8 mouse cellular contexts compared by ENCODE assay signal in genomic region chr1:172526380-172527081, GRCm38 (mm10). TPM values are rescaled to one million over a fixed set of nuclear protein-coding genes. Genes with fewer than 3 reads are reported as not detected.
DNase-seq lines count a peak whose midpoint lies in the region; ATAC-seq and TF ChIP-seq lines count a peak whose summit lies in the region.

No protein-coding gene starts in this region.

- 63% methylated on average over 23 of the region's 23 CpGs for WGBS in intestine, postnatal 0 days
- WGBS in intestine, embryonic 15.5 days: 67% methylated on average over 23 of the region's 23 CpGs
- 82% methylated on average over 23 of the region's 23 CpGs for WGBS in forebrain, embryonic 15.5 days
- 70% methylated on average over 23 of the region's 23 CpGs for WGBS in midbrain, embryonic 13.5 days

- intact Hi-C loops in left cerebral cortex, postnatal 36 days (cut with DNase I): loop anchor here (5.0 kb wide), 1 partner anchor 871 kb away; no protein-coding TSS in a partner anchor

- no peak for ATAC-seq in intestine, postnatal 0 days
- ATAC-seq in intestine, embryonic 15.5 days: no peak
- peak; percentile 87 for ATAC-seq in megakaryocyte-erythroid progenitor cell, adult 5-6 weeks (replicated peaks; ENCODE audit: low FRiP score, low TSS enrichment, poor library complexity, severe bottlenecking)
- no peak for ATAC-seq in forebrain, embryonic 15.5 days (replicated peaks)
- no peak for ATAC-seq in midbrain, embryonic 13.5 days

- H3K4me2 ChIP-seq in intestine, postnatal 0 days (replicated peaks; ENCODE audit: low read depth): 0 out of 2 replicates have a peak overlapping the region, but pooled peaks have one; percentile 1
- H3K4me2 ChIP-seq in intestine, embryonic 15.5 days (replicated peaks): no peak overlapping the region
- H3K4me2 ChIP-seq in forebrain, embryonic 15.5 days (replicated peaks): no peak overlapping the region
- no peak overlapping the region for H3K4me2 ChIP-seq in midbrain, embryonic 13.5 days (replicated peaks)

- peak; percentile 78 to 80 for DNase-seq in heart, adult 9 months (ENCODE audit: low spot score in 2 of 2)
- peak; percentile 65 for DNase-seq in liver
- no peak for DNase-seq in left cerebral cortex, postnatal 36 days (ENCODE audit: low spot score in 2 of 2)

- 0 out of 2 replicates have a peak, but pooled peaks cover 3% of the 10 kb centered on the region for H3K4me1 ChIP-seq in intestine, postnatal 0 days (replicated peaks; ENCODE audit: control insufficient read depth, insufficient read depth, low read length)
- H3K4me1 ChIP-seq in intestine, embryonic 15.5 days (replicated peaks): peaks cover 17% of the 10 kb centered on the region; the same call in 1 of the 2 replicates
- peaks cover 7% of the 10 kb centered on the region; the same call in 1 of the 2 replicates for H3K4me1 ChIP-seq in forebrain, embryonic 15.5 days
- H3K4me1 ChIP-seq in midbrain, embryonic 13.5 days (replicated peaks): peaks cover 26% of the 10 kb centered on the region

- H3K27ac ChIP-seq in intestine, postnatal 0 days (ENCODE audit: low read depth, low read length): peak overlapping the region; percentile 28; the same call in 1 of the 2 replicates
- no peak overlapping the region for H3K27ac ChIP-seq in intestine, embryonic 15.5 days
- no peak overlapping the region for H3K27ac ChIP-seq in forebrain, embryonic 15.5 days (replicated peaks)
- no peak overlapping the region for H3K27ac ChIP-seq in midbrain, embryonic 13.5 days

- H3K27me3 ChIP-seq in intestine, postnatal 0 days (replicated peaks; ENCODE audit: control insufficient read depth, insufficient read depth, low read length): peaks cover 6% of the 10 kb centered on the region; the same call in 1 of the 2 replicates
- H3K27me3 ChIP-seq in intestine, embryonic 15.5 days (replicated peaks): no peaks in the 10 kb centered on the region
- 0 out of 2 replicates have a peak, but pooled peaks cover 3% of the 10 kb centered on the region for H3K27me3 ChIP-seq in forebrain, embryonic 15.5 days
- H3K27me3 ChIP-seq in midbrain, embryonic 13.5 days: peaks cover 2% of the 10 kb centered on the region; the same call in 1 of the 2 replicates

- no peak overlapping the region for H3K9ac ChIP-seq in intestine, postnatal 0 days (ENCODE audit: low read depth, low read length)
- no peak overlapping the region for H3K9ac ChIP-seq in intestine, embryonic 15.5 days
- H3K9ac ChIP-seq in forebrain, embryonic 15.5 days (replicated peaks): no peak overlapping the region
- H3K9ac ChIP-seq in midbrain, embryonic 13.5 days (replicated peaks): no peak overlapping the region

- H3K4me3 ChIP-seq in intestine, postnatal 0 days (ENCODE audit: low read depth, low read length): no peak overlapping the region
- no peak overlapping the region for H3K4me3 ChIP-seq in intestine, embryonic 15.5 days (replicated peaks)
- H3K4me3 ChIP-seq in forebrain, embryonic 15.5 days: no peak overlapping the region
- no peak overlapping the region for H3K4me3 ChIP-seq in midbrain, embryonic 13.5 days (replicated peaks)

- H3K36me3 ChIP-seq in intestine, postnatal 0 days (ENCODE audit: control insufficient read depth, insufficient read depth): no peaks in the 10 kb centered on the region
- no peaks in the 10 kb centered on the region for H3K36me3 ChIP-seq in intestine, embryonic 15.5 days
- H3K36me3 ChIP-seq in forebrain, embryonic 15.5 days: no peaks in the 10 kb centered on the region
- H3K36me3 ChIP-seq in midbrain, embryonic 13.5 days: no peaks in the 10 kb centered on the region

- no peak for TF ChIP-seq CTCF in intestine, postnatal 0 days (IDR thresholded peaks at IDR 0.05; ENCODE audit: low read depth)

- no peaks in the 10 kb centered on the region for H3K9me3 ChIP-seq in intestine, postnatal 0 days (ENCODE audit: control insufficient read depth)
- no peaks in the 10 kb centered on the region for H3K9me3 ChIP-seq in intestine, embryonic 15.5 days
- no peaks in the 10 kb centered on the region for H3K9me3 ChIP-seq in forebrain, embryonic 15.5 days
- no peaks in the 10 kb centered on the region for H3K9me3 ChIP-seq in midbrain, embryonic 13.5 days

RNA-seq across cellular contexts. Expression of gene Cfap45, which starts 5.9 kb away (rescaled TPM):
- 0.77 and 1.3 TPM in 2 replicates for polyA plus RNA-seq in intestine, postnatal 0 days (2015; fragmentation: Nextera tagmentation; extraction: Ambion mirVana)
- 1.1 and 1.2 TPM in 2 replicates for polyA plus RNA-seq in intestine, embryonic 15.5 days (2015; fragmentation: Nextera tagmentation; extraction: Ambion mirVana)
- not detected in 2 replicates for total RNA-seq in megakaryocyte-erythroid progenitor cell, adult 5-6 weeks (2014; fragmentation: Nextera tagmentation)
- 0.75 TPM in 1 of 2 replicates, not detected in the other for total RNA-seq in megakaryocyte-erythroid progenitor cell, adult 5-6 weeks (2017)
- 1.9 and 3.1 TPM in 2 replicates for polyA plus RNA-seq in forebrain, embryonic 15.5 days (2015; fragmentation: Nextera tagmentation; extraction: Ambion mirVana)
- polyA plus RNA-seq in midbrain, embryonic 13.5 days (2015; fragmentation: Nextera tagmentation; extraction: Ambion mirVana): 1.9 and 2.0 TPM in 2 replicates
- total RNA-seq in left cerebral cortex, postnatal 36 days (2021): 1 to 10 TPM; 3.4 to 4.0 TPM

RNA-seq across cellular contexts. Expression of gene Tagln2, which starts 26.7 kb away (rescaled TPM):
- 339 and 374 TPM in 2 replicates for polyA plus RNA-seq in intestine, postnatal 0 days (2015; fragmentation: Nextera tagmentation; extraction: Ambion mirVana)
- polyA plus RNA-seq in intestine, embryonic 15.5 days (2015; fragmentation: Nextera tagmentation; extraction: Ambion mirVana): 388 and 395 TPM in 2 replicates
- total RNA-seq in megakaryocyte-erythroid progenitor cell, adult 5-6 weeks (2014; fragmentation: Nextera tagmentation): 244 and 269 TPM in 2 replicates
- 147 and 171 TPM in 2 replicates for total RNA-seq in megakaryocyte-erythroid progenitor cell, adult 5-6 weeks (2017)
- polyA plus RNA-seq in forebrain, embryonic 15.5 days (2015; fragmentation: Nextera tagmentation; extraction: Ambion mirVana): 46.6 and 52.7 TPM in 2 replicates
- 44.0 and 49.9 TPM in 2 replicates for polyA plus RNA-seq in midbrain, embryonic 13.5 days (2015; fragmentation: Nextera tagmentation; extraction: Ambion mirVana)
- total RNA-seq in left cerebral cortex, postnatal 36 days (2021): 10 to 100 TPM in 1 of 2 experiments, 1 to 10 TPM in 1; 10.0 to 11.6 TPM

RNA-seq across cellular contexts. Expression of gene Vsig8, which starts 29.2 kb away (rescaled TPM):
- polyA plus RNA-seq in intestine, postnatal 0 days (2015; fragmentation: Nextera tagmentation; extraction: Ambion mirVana): 0.44 and 0.53 TPM in 2 replicates
- polyA plus RNA-seq in intestine, embryonic 15.5 days (2015; fragmentation: Nextera tagmentation; extraction: Ambion mirVana): 0.28 and 0.43 TPM in 2 replicates
- total RNA-seq in megakaryocyte-erythroid progenitor cell, adult 5-6 weeks (2014; fragmentation: Nextera tagmentation): not detected in 2 replicates
- not detected in 2 replicates for total RNA-seq in megakaryocyte-erythroid progenitor cell, adult 5-6 weeks (2017)
- polyA plus RNA-seq in forebrain, embryonic 15.5 days (2015; fragmentation: Nextera tagmentation; extraction: Ambion mirVana): 0.14 and 0.20 TPM in 2 replicates
- 0.20 TPM in 1 of 2 replicates, not detected in the other for polyA plus RNA-seq in midbrain, embryonic 13.5 days (2015; fragmentation: Nextera tagmentation; extraction: Ambion mirVana)
- under 1 TPM in 1 of 2 experiments, not detected in 1; 0.47 TPM for total RNA-seq in left cerebral cortex, postnatal 36 days (2021)

RNA-seq across cellular contexts. Expression of gene Igsf9, which starts 44.9 kb away (rescaled TPM):
- 73.4 and 93.7 TPM in 2 replicates for polyA plus RNA-seq in intestine, postnatal 0 days (2015; fragmentation: Nextera tagmentation; extraction: Ambion mirVana)
- polyA plus RNA-seq in intestine, embryonic 15.5 days (2015; fragmentation: Nextera tagmentation; extraction: Ambion mirVana): 68.7 and 77.8 TPM in 2 replicates
- total RNA-seq in megakaryocyte-erythroid progenitor cell, adult 5-6 weeks (2014; fragmentation: Nextera tagmentation): not detected in 2 replicates
- 0.09 TPM in 1 of 2 replicates, not detected in the other for total RNA-seq in megakaryocyte-erythroid progenitor cell, adult 5-6 weeks (2017)
- 74.0 and 78.3 TPM in 2 replicates for polyA plus RNA-seq in forebrain, embryonic 15.5 days (2015; fragmentation: Nextera tagmentation; extraction: Ambion mirVana)
- polyA plus RNA-seq in midbrain, embryonic 13.5 days (2015; fragmentation: Nextera tagmentation; extraction: Ambion mirVana): 89.0 and 94.9 TPM in 2 replicates
- 10 to 100 TPM in 1 of 2 experiments, 1 to 10 TPM in 1; 8.4 to 11.2 TPM for total RNA-seq in left cerebral cortex, postnatal 36 days (2021)

RNA-seq across cellular contexts. Expression of gene Slamf9, which starts 51.4 kb away (rescaled TPM):
- 1.8 and 2.1 TPM in 2 replicates for polyA plus RNA-seq in intestine, postnatal 0 days (2015; fragmentation: Nextera tagmentation; extraction: Ambion mirVana)
- 2.2 and 2.5 TPM in 2 replicates for polyA plus RNA-seq in intestine, embryonic 15.5 days (2015; fragmentation: Nextera tagmentation; extraction: Ambion mirVana)
- total RNA-seq in megakaryocyte-erythroid progenitor cell, adult 5-6 weeks (2014; fragmentation: Nextera tagmentation): not detected in 2 replicates
- total RNA-seq in megakaryocyte-erythroid progenitor cell, adult 5-6 weeks (2017): not detected in 2 replicates
- not detected in 2 replicates for polyA plus RNA-seq in forebrain, embryonic 15.5 days (2015; fragmentation: Nextera tagmentation; extraction: Ambion mirVana)
- 0.31 TPM in 1 of 2 replicates, not detected in the other for polyA plus RNA-seq in midbrain, embryonic 13.5 days (2015; fragmentation: Nextera tagmentation; extraction: Ambion mirVana)
- under 1 TPM; 0.49 to 0.82 TPM for total RNA-seq in left cerebral cortex, postnatal 36 days (2021)

Comparison
In these comparisons a context has a peak if more than half of its experiments do, and no peak if none do; other contexts are left out.
1. DNase-seq: peak in heart, adult 9 months (2 of 2) and liver (single experiment); none in left cerebral cortex, postnatal 36 days (0 of 2).